Mouse (Mus musculus): ENCODE measurements around the gene Psma6. TPM values are rescaled to one million over a fixed set of nuclear protein-coding genes. Genes with fewer than 3 reads are reported as not detected.
"Not testable (repeated sequence)": the region's sequence is repeated elsewhere in the genome, so short reads cannot be mapped to it uniquely, and the experiment has no call there.

Gene Psma6
- polyA plus RNA-seq, 1 experiment from 2014 or later = 336 TPM

- H3K4me3 ChIP-seq (ENCODE audit: low read depth, low read length) = no peak overlapping the region
- H3K27me3 ChIP-seq (ENCODE audit: control insufficient read depth, insufficient read depth, low read length) = no peaks in the 10 kb centered on the region
- H3K36me3 ChIP-seq (ENCODE audit: control insufficient read depth, insufficient read depth, low read length) = no peaks in the 10 kb centered on the region
- H3K4me1 ChIP-seq (ENCODE audit: control insufficient read depth, insufficient read depth, low read length) = no peaks in the 10 kb centered on the region; the same call in 1 of the 2 replicates
- WGBS (ENCODE audit: insufficient replicate concordance) = 69% methylated on average over 11 of the region's 11 CpGs
- H3K4me2 ChIP-seq = no peak overlapping the region
- no peak for ATAC-seq (replicated peaks; ENCODE audit: insufficient number of reproducible peaks, low FRiP score, low TSS enrichment)
- H3K27ac ChIP-seq (ENCODE audit: low read depth, low read length) = no peak overlapping the region
- H3K9me3 ChIP-seq (replicated peaks; ENCODE audit: control insufficient read depth, low read length) = no peaks in the 10 kb centered on the region
- no peak overlapping the region for H3K9ac ChIP-seq (ENCODE audit: low read depth, low read length)
These were observed 3.9 kb downstream of the Psma6 start for GRCm38 (mm10) chr12:55387788-55388465.

- no peak for ATAC-seq (replicated peaks; ENCODE audit: insufficient number of reproducible peaks, low FRiP score, low TSS enrichment)
- 64% methylated on average over 6 of the region's 6 CpGs for WGBS (ENCODE audit: insufficient replicate concordance)
- H3K27ac ChIP-seq (ENCODE audit: low read depth, low read length) = no peak overlapping the region
These were observed 4.5 kb downstream of the Psma6 start for GRCm38 (mm10) chr12:55388478-55388877.

GRCm38 (mm10) chr12:55389132-55390081 lies 5.4 kb downstream of the Psma6 start:
- Histone ChIP-seq H3K4me1 (ENCODE audit: control insufficient read depth, insufficient read depth, low read length) (no peaks in the 10 kb centered on the region; the same call in 1 of the 2 replicates), H3K4me3 (ENCODE audit: low read depth, low read length) (no peak overlapping the region), H3K27ac (ENCODE audit: low read depth, low read length) (no peak overlapping the region), H3K36me3 (ENCODE audit: control insufficient read depth, insufficient read depth, low read length) (no peaks in the 10 kb centered on the region), H3K27me3 (ENCODE audit: control insufficient read depth, insufficient read depth, low read length) (no peaks in the 10 kb centered on the region), H3K9ac (ENCODE audit: low read depth, low read length) (no peak overlapping the region), H3K9me3 (replicated peaks; ENCODE audit: control insufficient read depth, low read length) (no peaks in the 10 kb centered on the region), H3K4me2 (no peak overlapping the region)
- ATAC-seq (replicated peaks; ENCODE audit: insufficient number of reproducible peaks, low FRiP score, low TSS enrichment) = no peak
- WGBS (ENCODE audit: insufficient replicate concordance) = 60% methylated on average over 17 of the region's 17 CpGs

More at GRCm38 (mm10) chr12:55388478-55388877, 4.5 kb downstream of the Psma6 start:
- Histone ChIP-seq H3K9me3 (replicated peaks; ENCODE audit: control insufficient read depth, low read length) (no peaks in the 10 kb centered on the region), H3K9ac (ENCODE audit: low read depth, low read length) (no peak overlapping the region), H3K36me3 (ENCODE audit: control insufficient read depth, insufficient read depth, low read length) (no peaks in the 10 kb centered on the region), H3K4me2 (no peak overlapping the region), H3K4me3 (ENCODE audit: low read depth, low read length) (no peak overlapping the region), H3K4me1 (ENCODE audit: control insufficient read depth, insufficient read depth, low read length) (no peaks in the 10 kb centered on the region; the same call in 1 of the 2 replicates), H3K27me3 (ENCODE audit: control insufficient read depth, insufficient read depth, low read length) (no peaks in the 10 kb centered on the region)

- Histone ChIP-seq H3K4me2 (no peak overlapping the region), H3K9ac (ENCODE audit: low read depth, low read length) (no peak overlapping the region), H3K27me3 (ENCODE audit: control insufficient read depth, insufficient read depth, low read length) (no peaks in the 10 kb centered on the region), H3K36me3 (ENCODE audit: control insufficient read depth, insufficient read depth, low read length) (no peaks in the 10 kb centered on the region), H3K4me3 (ENCODE audit: low read depth, low read length) (no peak overlapping the region), H3K27ac (ENCODE audit: low read depth, low read length) (no peak overlapping the region), H3K9me3 (replicated peaks; ENCODE audit: control insufficient read depth, low read length) (no peaks in the 10 kb centered on the region), H3K4me1 (ENCODE audit: control insufficient read depth, insufficient read depth, low read length) (no peaks in the 10 kb centered on the region; the same call in 1 of the 2 replicates)
- ATAC-seq (replicated peaks; ENCODE audit: insufficient number of reproducible peaks, low FRiP score, low TSS enrichment) = no peak
These were observed 8.1 kb downstream of the Psma6 start for GRCm38 (mm10) chr12:55392120-55392519.

- H3K36me3 ChIP-seq (ENCODE audit: control insufficient read depth, insufficient read depth, low read length) = no peaks in the 10 kb centered on the region
- no peak overlapping the region for H3K9ac ChIP-seq (ENCODE audit: low read depth, low read length)
- no peak for ATAC-seq (replicated peaks; ENCODE audit: insufficient number of reproducible peaks, low FRiP score, low TSS enrichment)
- no peaks in the 10 kb centered on the region for H3K9me3 ChIP-seq (replicated peaks; ENCODE audit: control insufficient read depth, low read length)
- H3K4me1 ChIP-seq (ENCODE audit: control insufficient read depth, insufficient read depth, low read length) = peaks cover 5% of the 10 kb centered on the region; the same call in 1 of the 2 replicates
- H3K4me2 ChIP-seq = no peak overlapping the region
- no peak overlapping the region for H3K27ac ChIP-seq (ENCODE audit: low read depth, low read length)
- H3K27me3 ChIP-seq (ENCODE audit: control insufficient read depth, insufficient read depth, low read length) = no peaks in the 10 kb centered on the region
- no peak overlapping the region for H3K4me3 ChIP-seq (ENCODE audit: low read depth, low read length)
- 78% methylated on average over 11 of the region's 11 CpGs for WGBS (ENCODE audit: insufficient replicate concordance)
These were observed 8.9 kb downstream of the Psma6 start for GRCm38 (mm10) chr12:55392733-55393577.

DNA sequence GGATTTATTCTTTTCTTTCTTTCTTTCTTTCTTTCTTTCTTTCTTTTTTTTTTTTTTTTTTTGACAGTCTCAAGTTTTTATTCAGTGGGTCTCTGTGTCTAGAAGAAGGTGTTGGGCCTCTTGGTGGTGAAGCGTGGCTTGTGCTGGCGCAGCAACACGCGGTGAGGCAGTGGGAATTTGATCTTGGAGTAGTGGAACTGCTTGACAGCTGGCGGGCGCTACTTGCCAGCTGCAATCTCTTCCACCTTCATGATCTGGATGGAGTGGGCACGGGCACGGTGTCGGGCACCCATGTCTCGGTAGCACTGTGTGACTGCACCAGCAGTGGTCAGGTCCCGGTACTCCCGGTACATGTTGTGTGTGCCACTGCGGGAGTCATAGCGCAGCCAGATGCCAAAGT lies 11.6 kb downstream of the Psma6 start:
- WGBS (ENCODE audit: insufficient replicate concordance) = 86% methylated on average over 14 of the region's 14 CpGs

DNA sequence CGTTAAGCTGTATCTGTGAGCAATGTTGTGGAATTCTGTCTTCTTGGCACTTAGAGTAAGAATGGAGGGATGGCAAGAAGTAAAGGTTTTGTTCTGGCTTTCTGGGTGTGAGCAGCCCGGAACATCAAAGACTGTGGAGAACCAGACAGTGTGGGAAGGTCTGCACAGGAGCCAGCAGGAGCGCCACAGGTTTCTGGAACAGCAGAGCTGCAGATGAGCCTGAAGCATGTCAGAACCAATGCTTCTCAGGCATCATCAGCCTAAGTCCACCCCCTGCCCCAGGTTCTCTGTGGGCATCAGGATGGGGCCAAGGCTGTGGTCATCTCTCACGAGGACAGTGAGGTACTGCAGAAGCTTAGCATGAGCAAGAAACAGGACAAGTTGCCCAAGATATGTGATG lies 12.5 kb downstream of the Psma6 start:
- Histone ChIP-seq H3K9me3 (replicated peaks; ENCODE audit: control insufficient read depth, low read length) (no peaks in the 10 kb centered on the region), H3K36me3 (ENCODE audit: control insufficient read depth, insufficient read depth, low read length) (no peaks in the 10 kb centered on the region), H3K27ac (ENCODE audit: low read depth, low read length) (no peak overlapping the region), H3K4me2 (no peak overlapping the region), H3K4me1 (ENCODE audit: control insufficient read depth, insufficient read depth, low read length) (peaks cover 14% of the 10 kb centered on the region), H3K4me3 (ENCODE audit: low read depth, low read length) (no peak overlapping the region), H3K9ac (ENCODE audit: low read depth, low read length) (no peak overlapping the region), H3K27me3 (ENCODE audit: control insufficient read depth, insufficient read depth, low read length) (no peaks in the 10 kb centered on the region)
- 86% methylated on average over 4 of the region's 4 CpGs for WGBS (ENCODE audit: insufficient replicate concordance)
- no peak for ATAC-seq (replicated peaks; ENCODE audit: insufficient number of reproducible peaks, low FRiP score, low TSS enrichment)

More for the DNA sequence above, 11.6 kb downstream of the Psma6 start:
- ATAC-seq (replicated peaks; ENCODE audit: insufficient number of reproducible peaks, low FRiP score, low TSS enrichment); H3K4me3 ChIP-seq (ENCODE audit: low read depth, low read length); H3K9ac ChIP-seq (ENCODE audit: low read depth, low read length); H3K27ac ChIP-seq (ENCODE audit: low read depth, low read length); H3K36me3 ChIP-seq (ENCODE audit: control insufficient read depth, insufficient read depth, low read length); H3K9me3 ChIP-seq (replicated peaks; ENCODE audit: control insufficient read depth, low read length); H3K4me2 ChIP-seq; H3K27me3 ChIP-seq (ENCODE audit: control insufficient read depth, insufficient read depth, low read length): not testable (repeated sequence)
- peaks cover 14% of the 10 kb centered on the region for H3K4me1 ChIP-seq (ENCODE audit: control insufficient read depth, insufficient read depth, low read length)

DNA sequence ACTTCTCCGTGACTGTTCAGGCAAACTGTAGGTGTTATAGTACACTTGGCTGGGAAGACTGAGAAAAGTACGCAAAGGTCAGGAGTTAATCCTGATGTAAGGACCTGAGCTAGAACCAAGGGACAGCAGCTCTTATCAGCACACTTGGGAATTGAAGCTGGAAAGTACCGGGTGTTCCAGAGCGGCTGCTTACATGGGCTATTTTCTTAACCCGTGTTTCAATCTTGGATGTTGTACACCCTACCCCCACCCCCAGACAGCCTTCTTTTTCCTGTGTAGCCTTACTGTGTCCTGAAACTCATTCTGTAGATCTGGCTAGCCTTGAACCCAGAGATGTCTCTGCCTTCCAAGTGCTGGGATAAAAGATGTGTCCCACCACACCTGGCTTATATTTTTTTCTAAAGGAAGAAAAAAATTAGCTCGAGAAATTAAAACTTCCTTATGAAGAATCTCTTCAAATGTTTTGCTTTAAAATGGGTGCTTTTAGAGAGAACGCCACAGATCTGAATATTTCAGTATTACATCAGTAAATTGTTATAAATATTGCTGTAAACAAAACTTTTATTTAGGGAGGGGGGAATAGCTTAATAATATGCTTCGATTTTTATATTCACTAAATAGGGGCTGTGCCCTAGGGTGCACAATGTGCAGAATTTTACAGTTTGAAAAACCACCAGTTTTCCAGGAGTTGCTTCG lies 13.7 kb downstream of the Psma6 start:
- Histone ChIP-seq H3K9me3 (replicated peaks; ENCODE audit: control insufficient read depth, low read length) (no peaks in the 10 kb centered on the region), H3K36me3 (ENCODE audit: control insufficient read depth, insufficient read depth, low read length) (no peaks in the 10 kb centered on the region), H3K4me3 (ENCODE audit: low read depth, low read length) (peak overlapping the region; percentile 97), H3K4me2 (peak overlapping the region; percentile 87), H3K27me3 (ENCODE audit: control insufficient read depth, insufficient read depth, low read length) (no peaks in the 10 kb centered on the region), H3K4me1 (ENCODE audit: control insufficient read depth, insufficient read depth, low read length) (peaks cover 14% of the 10 kb centered on the region), H3K9ac (ENCODE audit: low read depth, low read length) (peak overlapping the region; percentile 98), H3K27ac (ENCODE audit: low read depth, low read length) (peak overlapping the region; percentile 91)
- no peak for ATAC-seq (replicated peaks; ENCODE audit: insufficient number of reproducible peaks, low FRiP score, low TSS enrichment)
- 61% methylated on average over 9 of the region's 9 CpGs for WGBS (ENCODE audit: insufficient replicate concordance)
